Mouse (Mus musculus) liver, embryonic 13.5 days (tissue): ENCODE measurements at regions not wholly inside any gene's neighbourhood (a gene's known extent, or its start where the extent isn't known, plus 50 kb on each side); places are given as distances from the start of the nearest gene placed in this dataset.
"Not testable (repeated sequence)": the region's sequence is repeated elsewhere in the genome, so short reads cannot be mapped to it uniquely, and the experiment has no call there.

Source experiments
- ATAC-seq: fragments of 200-750 bp; cut with Nextera tagmentation; 2 replicates; pipeline ENCODE4 v1.8.0; 2017; ENCODE audit warnings: low read depth, mild to moderate bottlenecking, moderate number of reproducible peaks, moderate library complexity
- DNase-seq: peaks from one replicate; pipeline ENCODE4 v3.0.0; 2022
- H3K27ac ChIP-seq: fragments of 300-500 bp; sonication (generic); 2 replicates; pipeline ENCODE4 v1.5.1; 2015; ENCODE audit warnings: moderate library complexity, mild to moderate bottlenecking, inconsistent platforms
- H3K27me3 ChIP-seq: fragments of 300-500 bp; sonication (generic); 2 replicates; pipeline ENCODE4 v1.6.1; 2015; ENCODE audit warnings: mild to moderate bottlenecking, inconsistent platforms
- H3K36me3 ChIP-seq: fragments of 300-500 bp; sonication (generic); 2 replicates; pipeline ENCODE4 v1.6.1; 2015; ENCODE audit warnings: mild to moderate bottlenecking, inconsistent platforms
- H3K4me1 ChIP-seq: fragments of 300-500 bp; sonication (generic); replicated peaks from 2 replicates; pipeline ENCODE4 v1.6.1; 2015; ENCODE audit warnings: inconsistent platforms
- H3K4me2 ChIP-seq: fragments of 300-500 bp; sonication (generic); 2 replicates; pipeline ENCODE4 v1.6.1; 2015; ENCODE audit warnings: inconsistent platforms, mild to moderate bottlenecking, moderate library complexity
- H3K4me3 ChIP-seq: fragments of 300-500 bp; sonication (generic); replicated peaks from 2 replicates; pipeline ENCODE4 v1.5.1; 2015; ENCODE audit warnings: mild to moderate bottlenecking, inconsistent platforms
- H3K9ac ChIP-seq: fragments of 300-500 bp; sonication (generic); 2 replicates; pipeline ENCODE4 v1.6.1; 2015; ENCODE audit warnings: mild to moderate bottlenecking, inconsistent platforms
- H3K9me3 ChIP-seq: fragments of 300-500 bp; sonication (generic); replicated peaks from 2 replicates; pipeline ENCODE4 v1.6.1; 2016; ENCODE audit warnings: inconsistent platforms
- WGBS: fragments of 180-500 bp; shearing (Covaris S2); methylation state at CpG from one replicate; pipeline ENCODE4 v1.1.7; 2015; ENCODE audit not compliant: insufficient replicate concordance; 5-methylcytosine and 5-hydroxymethylcytosine counted together

DNA sequence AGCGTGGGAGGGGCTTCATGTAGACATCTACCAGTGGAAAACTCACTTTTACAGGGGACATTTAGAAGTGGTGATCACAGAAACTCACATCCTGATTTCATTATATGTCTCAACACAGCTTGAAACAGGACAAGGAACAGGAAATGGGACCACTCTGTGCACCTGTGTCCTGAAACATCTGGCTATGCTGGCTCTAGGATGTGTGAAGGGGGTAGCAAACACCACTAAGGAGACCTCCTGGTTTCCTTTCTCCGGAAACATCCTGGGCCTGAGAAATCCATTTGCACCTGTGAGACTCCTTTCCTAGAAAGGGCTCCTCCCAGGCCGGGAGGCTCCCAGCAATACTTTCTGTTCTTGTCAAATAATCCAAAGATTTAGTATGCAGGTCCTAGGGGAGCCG, 167.1 kb downstream of the Opa1 start:
- DNase-seq (no peak), ATAC-seq (no peak)
- Histone ChIP-seq H3K4me1 (no peaks in the 10 kb centered on the region), H3K4me2 (no peak overlapping the region), H3K4me3 (no peak overlapping the region), H3K27me3 (no peaks in the 10 kb centered on the region), H3K27ac (no peak overlapping the region), H3K9me3 (no peaks in the 10 kb centered on the region), H3K36me3 (no peaks in the 10 kb centered on the region), H3K9ac (no peak overlapping the region)
- 58% methylated on average over 4 of the region's 4 CpGs for WGBS

- no peak for ATAC-seq
- H3K36me3 ChIP-seq = no peaks in the 10 kb centered on the region
- H3K4me1 ChIP-seq = no peaks in the 10 kb centered on the region
- no peak overlapping the region for H3K27ac ChIP-seq
- H3K4me3 ChIP-seq = no peak overlapping the region
- DNase-seq = no peak
- no peaks in the 10 kb centered on the region for H3K27me3 ChIP-seq
- no peaks in the 10 kb centered on the region for H3K9me3 ChIP-seq
- WGBS = 57% methylated on average over 5 of the region's 5 CpGs
- H3K4me2 ChIP-seq = no peak overlapping the region
- no peak overlapping the region for H3K9ac ChIP-seq
These were observed 170.0 kb downstream of the Opa1 start for GRCm38 (mm10) chr16:29749167-29749566.

- no peak for ATAC-seq
- no peak overlapping the region for H3K9ac ChIP-seq
- H3K27ac ChIP-seq = no peak overlapping the region
- no peaks in the 10 kb centered on the region for H3K9me3 ChIP-seq
- 49% methylated on average over 8 of the region's 8 CpGs for WGBS
- no peaks in the 10 kb centered on the region; the same call in 1 of the 2 replicates for H3K27me3 ChIP-seq
- no peak overlapping the region for H3K4me2 ChIP-seq
- H3K4me1 ChIP-seq = 0 out of 2 replicates have a peak, but pooled peaks cover 3% of the 10 kb centered on the region
- DNase-seq = no peak
- H3K36me3 ChIP-seq = no peaks in the 10 kb centered on the region
- no peak overlapping the region for H3K4me3 ChIP-seq
These were observed 175.6 kb downstream of the Opa1 start for GRCm38 (mm10) chr16:29754579-29755199.

GRCm38 (mm10) chr16:29758246-29758645, 179.1 kb downstream of the Opa1 start:
- peaks cover 8% of the 10 kb centered on the region; the same call in 1 of the 2 replicates for H3K4me1 ChIP-seq
- no peak overlapping the region for H3K9ac ChIP-seq
- H3K4me3 ChIP-seq = no peak overlapping the region
- H3K9me3 ChIP-seq = no peaks in the 10 kb centered on the region
- ATAC-seq = no peak
- WGBS = 58% methylated on average over 3 of the region's 3 CpGs
- H3K36me3 ChIP-seq = no peaks in the 10 kb centered on the region
- no peak overlapping the region for H3K27ac ChIP-seq
- no peak for DNase-seq
- no peak overlapping the region for H3K4me2 ChIP-seq
- peaks cover 21% of the 10 kb centered on the region; the same call in 1 of the 2 replicates for H3K27me3 ChIP-seq

DNA sequence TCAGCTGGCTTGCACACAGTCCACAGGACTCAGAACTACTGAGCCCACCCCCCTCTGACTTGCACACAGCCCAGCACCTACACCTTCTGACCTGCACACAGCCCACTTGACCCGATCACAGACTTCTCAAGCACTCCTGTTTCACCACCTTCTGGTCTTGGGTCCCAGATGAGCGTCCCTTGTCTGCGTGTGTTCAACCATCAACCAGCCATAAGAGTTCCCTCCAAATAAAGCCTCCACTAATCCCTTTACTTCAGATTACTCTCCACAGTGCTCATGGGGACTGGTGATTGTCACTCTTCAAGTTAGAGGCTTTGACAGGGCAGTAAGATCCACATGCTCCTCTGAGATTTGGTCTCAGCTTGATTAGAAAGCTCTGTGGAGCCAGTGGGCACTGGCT, 180.3 kb downstream of the Opa1 start:
- no peak for DNase-seq

GRCm38 (mm10) chr16:29760627-29761026, 181.5 kb downstream of the Opa1 start:
- no peak overlapping the region for H3K27ac ChIP-seq

More for the DNA sequence above, 180.3 kb downstream of the Opa1 start:
- no peaks in the 10 kb centered on the region for H3K36me3 ChIP-seq
- no peaks in the 10 kb centered on the region for H3K9me3 ChIP-seq
- no peak overlapping the region for H3K9ac ChIP-seq
- no peak overlapping the region for H3K27ac ChIP-seq
- H3K4me1 ChIP-seq = peaks cover 8% of the 10 kb centered on the region; the same call in 1 of the 2 replicates
- no peak overlapping the region for H3K4me3 ChIP-seq
- no peak overlapping the region for H3K4me2 ChIP-seq
- WGBS = 71% methylated on average over 3 of the region's 3 CpGs
- peaks cover 21% of the 10 kb centered on the region; the same call in 1 of the 2 replicates for H3K27me3 ChIP-seq
- no peak for ATAC-seq

GRCm38 (mm10) chr16:29761779-29762277, 182.7 kb downstream of the Opa1 start:
- WGBS = 12% methylated on average over 6 of the region's 6 CpGs
- Histone ChIP-seq H3K9ac (no peak overlapping the region), H3K36me3 (no peaks in the 10 kb centered on the region), H3K27ac (no peak overlapping the region), H3K4me1 (peaks cover 8% of the 10 kb centered on the region; the same call in 1 of the 2 replicates), H3K4me3 (no peak overlapping the region), H3K4me2 (no peak overlapping the region), H3K9me3 (no peaks in the 10 kb centered on the region), H3K27me3 (peaks cover 21% of the 10 kb centered on the region; the same call in 1 of the 2 replicates)
- ATAC-seq = no peak
- DNase-seq = no peak

More at GRCm38 (mm10) chr16:29760627-29761026, 181.5 kb downstream of the Opa1 start:
- Histone ChIP-seq H3K4me2 (no peak overlapping the region), H3K36me3 (no peaks in the 10 kb centered on the region), H3K4me3 (no peak overlapping the region), H3K27me3 (peaks cover 21% of the 10 kb centered on the region; the same call in 1 of the 2 replicates), H3K9ac (no peak overlapping the region), H3K4me1 (peaks cover 8% of the 10 kb centered on the region; the same call in 1 of the 2 replicates), H3K9me3 (no peaks in the 10 kb centered on the region)
- DNase-seq (no peak), ATAC-seq (no peak)
- 74% methylated on average over 4 of the region's 4 CpGs for WGBS

DNA sequence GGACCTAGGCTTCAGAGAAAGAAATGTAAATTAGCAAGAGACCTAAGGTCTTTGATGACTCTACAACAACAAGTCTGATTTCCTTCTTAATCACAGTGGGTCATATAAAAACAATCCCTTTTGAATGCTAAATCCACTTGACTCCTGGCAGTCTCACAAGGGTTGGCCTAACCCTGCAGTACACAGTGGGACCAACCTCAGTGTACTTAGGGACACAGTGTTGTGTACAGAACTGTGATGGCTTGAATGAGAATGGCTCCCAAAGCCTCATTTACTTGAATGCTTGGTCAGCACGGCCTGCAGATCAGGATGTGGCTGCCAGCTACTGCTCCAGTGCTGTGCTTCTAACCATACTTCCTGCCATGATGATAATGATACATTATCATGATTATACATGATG, 185.2 kb downstream of the Opa1 start:
- 70% methylated on average over 1 of the region's 1 CpGs for WGBS
- Histone ChIP-seq H3K27ac (no peak overlapping the region), H3K4me3 (no peak overlapping the region), H3K9ac (no peak overlapping the region), H3K4me1 (peaks cover 5% of the 10 kb centered on the region; the same call in 1 of the 2 replicates), H3K36me3 (no peaks in the 10 kb centered on the region), H3K4me2 (no peak overlapping the region), H3K9me3 (no peaks in the 10 kb centered on the region), H3K27me3 (peaks cover 21% of the 10 kb centered on the region; the same call in 1 of the 2 replicates)
- no peak for DNase-seq
- no peak for ATAC-seq

DNA sequence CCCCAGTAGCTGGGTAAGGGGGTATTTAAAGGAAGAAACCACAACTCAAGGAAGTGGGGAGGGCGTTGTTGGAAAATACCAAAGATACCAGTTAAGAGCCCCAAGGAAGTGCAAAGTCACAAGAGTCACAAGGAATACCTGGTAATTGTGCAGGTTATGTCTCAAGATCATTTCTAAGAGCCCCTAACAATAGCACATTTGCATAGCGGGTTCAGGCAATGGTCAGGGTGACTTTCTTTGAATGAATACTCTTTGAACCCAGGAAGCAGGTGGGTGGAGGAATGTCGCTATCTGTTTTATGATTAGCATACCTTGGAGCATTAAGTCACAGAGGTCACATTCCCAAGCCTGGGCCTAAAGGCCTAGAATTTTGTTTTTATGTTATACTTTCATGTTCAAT, 186.7 kb downstream of the Opa1 start:
- ATAC-seq, H3K36me3 ChIP-seq, H3K9ac ChIP-seq, H3K4me1 ChIP-seq, H3K4me2 ChIP-seq, DNase-seq, H3K4me3 ChIP-seq, H3K27ac ChIP-seq, H3K9me3 ChIP-seq: not testable (repeated sequence)
- 75% methylated on average over 3 of the region's 3 CpGs for WGBS
- H3K27me3 ChIP-seq = peaks cover 16% of the 10 kb centered on the region; the same call in 1 of the 2 replicates

DNA sequence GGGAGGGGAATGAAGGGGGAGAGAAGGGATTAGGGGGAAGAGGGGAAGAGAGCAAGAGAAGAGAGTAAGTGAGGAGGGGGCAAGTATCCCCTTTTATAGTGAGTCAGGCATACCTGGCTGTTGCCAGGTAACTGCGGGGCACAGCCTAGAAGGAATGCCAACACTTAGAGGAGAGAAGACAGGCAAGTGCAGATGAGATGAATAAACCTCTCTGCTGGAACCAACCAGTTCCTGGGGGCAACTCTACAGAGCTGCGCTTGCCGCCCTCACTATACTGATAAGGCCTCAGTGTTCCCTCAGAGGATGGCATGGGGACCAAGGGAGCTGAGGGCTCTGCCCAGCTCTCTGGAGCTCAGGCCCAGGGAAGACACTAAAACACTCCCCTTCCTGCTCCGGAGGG, 192.2 kb downstream of the Opa1 start:
- ATAC-seq (no peak), DNase-seq (no peak)
- peaks cover 12% of the 10 kb centered on the region for H3K4me1 ChIP-seq
- H3K27me3 ChIP-seq = no peaks in the 10 kb centered on the region
- H3K9ac ChIP-seq = no peak overlapping the region
- H3K36me3 ChIP-seq = no peaks in the 10 kb centered on the region
- 40% methylated on average over 4 of the region's 4 CpGs for WGBS
- no peak overlapping the region for H3K4me3 ChIP-seq
- H3K9me3 ChIP-seq = no peaks in the 10 kb centered on the region
- no peak overlapping the region for H3K27ac ChIP-seq
- H3K4me2 ChIP-seq = no peak overlapping the region

GRCm38 (mm10) chr16:29771728-29772608, 192.8 kb downstream of the Opa1 start:
- Histone ChIP-seq H3K27me3 (no peaks in the 10 kb centered on the region), H3K4me2 (no peak overlapping the region), H3K4me1 (peaks cover 12% of the 10 kb centered on the region), H3K9ac (no peak overlapping the region), H3K4me3 (no peak overlapping the region), H3K9me3 (no peaks in the 10 kb centered on the region), H3K36me3 (no peaks in the 10 kb centered on the region), H3K27ac (no peak overlapping the region)
- 38% methylated on average over 13 of the region's 13 CpGs for WGBS
- no peak for ATAC-seq
- no peak for DNase-seq
